In the genomic region with DNA sequence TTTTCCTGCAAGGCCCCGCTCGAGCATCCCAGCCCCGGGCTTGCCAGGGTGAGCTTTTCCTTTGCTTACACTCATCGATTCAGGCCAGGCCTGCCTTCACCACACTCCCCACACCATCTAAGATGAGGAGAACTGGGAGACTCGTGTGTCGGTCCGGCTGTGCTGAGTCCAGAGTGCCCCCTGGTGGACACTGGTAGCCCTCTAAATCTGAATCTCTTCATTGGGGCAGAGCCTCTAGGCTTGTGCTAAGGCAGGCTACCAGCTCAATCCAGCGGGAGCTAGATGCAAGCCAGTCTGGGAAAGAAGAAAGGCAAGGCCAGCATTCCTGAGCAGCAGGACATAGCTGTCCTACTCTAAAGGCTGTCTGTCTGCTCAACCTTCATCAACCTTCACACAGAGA, we compare ENCODE assay signal across 9 mouse cellular contexts. TPM values are rescaled to one million over a fixed set of nuclear protein-coding genes. Genes with fewer than 3 reads are reported as not detected.
A peak's percentile ranks its signal among the peaks of the same experiment; 100 is the strongest.
DNase-seq lines count a peak whose midpoint lies in the region; ATAC-seq and TF ChIP-seq lines count a peak whose summit lies in the region.
"Had no signal": no experiment of that assay in that cellular context is flagged by ENCODE, and none has a peak within 500 bp of the region (broad histone marks: within the 10 kb centered on the region; RNA-seq: fewer than 3 reads in every experiment).

No protein-coding gene starts in this region.

- ATAC-seq in forebrain, postnatal 0 days, result peak; percentile 82
- ATAC-seq in hematopoietic stem cell, adult 5-6 weeks (replicated peaks in 1 of 2; ENCODE audit: insufficient read depth in 1 of 2, low FRiP score in 2 of 2, low TSS enrichment in 1 of 2, low read depth in 1 of 2, poor library complexity in 2 of 2, severe bottlenecking in 2 of 2), result peak; percentile 58 to 72
- peak; percentile 78 for ATAC-seq in lung, embryonic 16.5 days (ENCODE audit: low read depth)

- H3K4me1 ChIP-seq in E14TG2a.4 (replicated peaks; ENCODE audit: low read depth, low read length), result peaks cover 93% of the 10 kb centered on the region
- H3K4me1 ChIP-seq in forebrain, postnatal 0 days (ENCODE audit: insufficient read depth), result no peaks in the 10 kb centered on the region
- H3K4me1 ChIP-seq in lung, embryonic 16.5 days (replicated peaks; ENCODE audit: control insufficient read depth, insufficient read depth, low read length), result peaks cover 15% of the 10 kb centered on the region

- H3K4me3 ChIP-seq in E14TG2a.4 (replicated peaks; ENCODE audit: low read length), result peak overlapping the region; percentile 58
- no peak overlapping the region for H3K4me3 ChIP-seq in forebrain, postnatal 0 days (ENCODE audit: low read depth, low read length)
- H3K4me3 ChIP-seq in lung, embryonic 16.5 days (ENCODE audit: low read length), result no peak overlapping the region
- H3K4me3 ChIP-seq: erythroblast, embryonic 14.5 days had no signal

- H3K27ac ChIP-seq in forebrain, postnatal 0 days (ENCODE audit: low read depth, low read length), result no peak overlapping the region
- no peak overlapping the region for H3K27ac ChIP-seq in lung, embryonic 16.5 days (ENCODE audit: low read length)

- no peak overlapping the region for H3K4me2 ChIP-seq in forebrain, postnatal 0 days (ENCODE audit: low read depth)
- no peak overlapping the region for H3K4me2 ChIP-seq in lung, embryonic 16.5 days (ENCODE audit: low read depth, low read length)

- DNase-seq in c-Kit-positive CD71-positive TER-119-positive erythroid progenitor cells, embryonic 14.5 days (ENCODE audit: low spot score), result peak; percentile 80
- DNase-seq in forebrain, postnatal 0 days, result peak; percentile 79
- peak; percentile 90 for DNase-seq in layer of hippocampus, adult 9-11 months
- peak; percentile 81 for DNase-seq in ovary, postnatal 14 days (ENCODE audit: low spot score)
- DNase-seq in thymus, postnatal 10 days (ENCODE audit: low spot score in 2 of 2), result peak; percentile 79 to 91

- no peaks in the 10 kb centered on the region for H3K27me3 ChIP-seq in E14TG2a.4 (ENCODE audit: insufficient read depth, low read length)
- no peaks in the 10 kb centered on the region for H3K27me3 ChIP-seq in forebrain, postnatal 0 days (ENCODE audit: insufficient read depth, low read length)
- H3K27me3 ChIP-seq in lung, embryonic 16.5 days (ENCODE audit: control insufficient read depth, insufficient read depth, low read depth, low read length), result no peaks in the 10 kb centered on the region

- H3K9me3 ChIP-seq in E14TG2a.4 (ENCODE audit: low read length), result no peaks in the 10 kb centered on the region
- H3K9me3 ChIP-seq in forebrain, postnatal 0 days (ENCODE audit: low read length), result no peaks in the 10 kb centered on the region
- no peaks in the 10 kb centered on the region for H3K9me3 ChIP-seq in lung, embryonic 16.5 days (ENCODE audit: control insufficient read depth, low read length)

- 14% methylated on average over 8 of the region's 8 CpGs for WGBS in forebrain, postnatal 0 days
- WGBS in lung, embryonic 16.5 days, result 14% methylated on average over 8 of the region's 8 CpGs

- H3K9ac ChIP-seq in forebrain, postnatal 0 days, result no peak overlapping the region
- H3K9ac ChIP-seq in lung, embryonic 16.5 days (ENCODE audit: low read length), result no peak overlapping the region

- H3K36me3 ChIP-seq in E14TG2a.4 (ENCODE audit: insufficient read depth, low read length), result peaks cover 58% of the 10 kb centered on the region
- peaks cover 34% of the 10 kb centered on the region for H3K36me3 ChIP-seq in forebrain, postnatal 0 days (ENCODE audit: insufficient read depth)
- peaks cover 16% of the 10 kb centered on the region for H3K36me3 ChIP-seq in lung, embryonic 16.5 days (ENCODE audit: control insufficient read depth, insufficient read depth, low read length)

- TF ChIP-seq CTCF in E14TG2a.4 (conservative IDR thresholded peaks at IDR 0.05; ENCODE audit: low read length), result peak; percentile 83
- TF ChIP-seq CTCF in forebrain, postnatal 0 days (IDR thresholded peaks at IDR 0.05; ENCODE audit: low read depth), result peak; percentile 87

RNA-seq across cellular contexts. Expression of a gene that starts 19.2 kb away (rescaled TPM):
- total RNA-seq in forebrain, postnatal 0 days (2014; rRNA removed), result 1.9 and 5.0 TPM in 2 replicates
- polyA plus RNA-seq in forebrain, postnatal 0 days (2015; fragmentation: Nextera tagmentation; extraction: Ambion mirVana), result 13.5 and 14.8 TPM in 2 replicates
- total RNA-seq in hematopoietic stem cell, adult 5-6 weeks (2017), result 2.5 and 3.1 TPM in 2 replicates
- polyA plus RNA-seq in lung, embryonic 16.5 days (2015; fragmentation: Nextera tagmentation; extraction: Ambion mirVana), result 18.5 and 22.2 TPM in 2 replicates

RNA-seq across cellular contexts. Expression of a gene that starts 19.8 kb away (rescaled TPM):
- total RNA-seq in forebrain, postnatal 0 days (2014; rRNA removed), result 26.2 and 30.3 TPM in 2 replicates
- polyA plus RNA-seq in forebrain, postnatal 0 days (2015; fragmentation: Nextera tagmentation; extraction: Ambion mirVana), result 28.1 and 33.1 TPM in 2 replicates
- total RNA-seq in hematopoietic stem cell, adult 5-6 weeks (2017), result 32.5 and 32.6 TPM in 2 replicates
- 28.1 and 35.4 TPM in 2 replicates for polyA plus RNA-seq in lung, embryonic 16.5 days (2015; fragmentation: Nextera tagmentation; extraction: Ambion mirVana)

RNA-seq across cellular contexts. Expression of a gene that starts 35.7 kb away (rescaled TPM):
- not detected in 2 replicates for total RNA-seq in forebrain, postnatal 0 days (2014; rRNA removed)
- 0.11 TPM in 1 of 2 replicates, not detected in the other for polyA plus RNA-seq in forebrain, postnatal 0 days (2015; fragmentation: Nextera tagmentation; extraction: Ambion mirVana)
- 0.74 TPM in 1 of 2 replicates, not detected in the other for total RNA-seq in hematopoietic stem cell, adult 5-6 weeks (2017)
- polyA plus RNA-seq in lung, embryonic 16.5 days (2015; fragmentation: Nextera tagmentation; extraction: Ambion mirVana), result 50.5 and 60.2 TPM in 2 replicates

RNA-seq across cellular contexts. Expression of a gene that starts 47.3 kb away (rescaled TPM):
- 54.9 and 57.7 TPM in 2 replicates for total RNA-seq in forebrain, postnatal 0 days (2014; rRNA removed)
- polyA plus RNA-seq in forebrain, postnatal 0 days (2015; fragmentation: Nextera tagmentation; extraction: Ambion mirVana), result 86.4 and 88.8 TPM in 2 replicates
- 48.3 and 59.6 TPM in 2 replicates for total RNA-seq in hematopoietic stem cell, adult 5-6 weeks (2017)
- 67.5 and 70.6 TPM in 2 replicates for polyA plus RNA-seq in lung, embryonic 16.5 days (2015; fragmentation: Nextera tagmentation; extraction: Ambion mirVana)

RNA-seq across cellular contexts. Expression of a gene that starts 49.6 kb away (rescaled TPM):
- total RNA-seq in forebrain, postnatal 0 days (2014; rRNA removed), result 0.85 and 0.86 TPM in 2 replicates
- 0.35 and 0.75 TPM in 2 replicates for polyA plus RNA-seq in forebrain, postnatal 0 days (2015; fragmentation: Nextera tagmentation; extraction: Ambion mirVana)
- total RNA-seq in hematopoietic stem cell, adult 5-6 weeks (2017), result 0.05 and 0.19 TPM in 2 replicates
- polyA plus RNA-seq in lung, embryonic 16.5 days (2015; fragmentation: Nextera tagmentation; extraction: Ambion mirVana), result 0.59 and 0.62 TPM in 2 replicates
- polyA plus RNA-seq: erythroblast, embryonic 14.5 days had no signal
